ENCODE assay signal across 9 mouse cellular contexts in genomic region chr9:98409137-98409536, GRCm38 (mm10). TPM values are rescaled to one million over a fixed set of nuclear protein-coding genes. Genes with fewer than 3 reads are reported as not detected.
DNase-seq lines count a peak whose midpoint lies in the region; ATAC-seq and TF ChIP-seq lines count a peak whose summit lies in the region.
"Had no signal": no experiment of that assay in that cellular context is flagged by ENCODE, and none has a peak within 500 bp of the region (broad histone marks: within the 10 kb centered on the region; RNA-seq: fewer than 3 reads in every experiment).

No protein-coding gene starts in this region.

- DNase-seq in cerebellum, adult 11 months, result peak; percentile 16
- DNase-seq in adrenal gland, postnatal 25 days, result peak; percentile 77
- DNase-seq in embryonic facial prominence, embryonic 11.5 days (ENCODE audit: low spot score), result peak; percentile 78
- DNase-seq in hindbrain, postnatal 0 days (ENCODE audit: low spot score), result peak; percentile 74
- peak; percentile 77 to 85 for DNase-seq in left cerebral cortex, adult 18-20 months (ENCODE audit: low spot score in 2 of 2)
- DNase-seq in splenic B cell, adult 2 months (ENCODE audit: low read depth, low spot score), result peak; percentile 42

- no peak overlapping the region for H3K27ac ChIP-seq in embryonic facial prominence, embryonic 11.5 days (replicated peaks; ENCODE audit: low read depth, low read length)
- H3K27ac ChIP-seq in hindbrain, postnatal 0 days, result no peak overlapping the region
- H3K27ac ChIP-seq: lung, embryonic 15.5 days had no signal

- no peaks in the 10 kb centered on the region for H3K27me3 ChIP-seq in embryonic facial prominence, embryonic 11.5 days (ENCODE audit: control insufficient read depth, insufficient read depth, low read length)
- H3K27me3 ChIP-seq in hindbrain, postnatal 0 days (ENCODE audit: insufficient read depth, low read length), result no peaks in the 10 kb centered on the region
- H3K27me3 ChIP-seq in splenic B cell, adult 2 months (ENCODE audit: control insufficient read depth, insufficient read depth, low read length, poor library complexity, severe bottlenecking), result no peaks in the 10 kb centered on the region
- H3K27me3 ChIP-seq: lung, embryonic 15.5 days had no signal

- no peaks in the 10 kb centered on the region for H3K36me3 ChIP-seq in embryonic facial prominence, embryonic 11.5 days (replicated peaks; ENCODE audit: control insufficient read depth, insufficient read depth, low read depth, low read length)
- no peaks in the 10 kb centered on the region for H3K36me3 ChIP-seq in hindbrain, postnatal 0 days (ENCODE audit: insufficient read depth, low read length)
- no peaks in the 10 kb centered on the region; the same call in 1 of the 2 replicates for H3K36me3 ChIP-seq in splenic B cell, adult 2 months (ENCODE audit: control insufficient read depth, insufficient read depth, low read length, poor library complexity, severe bottlenecking)
- H3K36me3 ChIP-seq: lung, embryonic 15.5 days had no signal

- no peak overlapping the region for H3K4me2 ChIP-seq in embryonic facial prominence, embryonic 11.5 days (ENCODE audit: low read depth, low read length)
- H3K4me2 ChIP-seq in hindbrain, postnatal 0 days (ENCODE audit: low read depth, low read length), result no peak overlapping the region
- H3K4me2 ChIP-seq: lung, embryonic 15.5 days had no signal

- TF ChIP-seq CTCF in hindbrain, postnatal 0 days (IDR thresholded peaks at IDR 0.05; ENCODE audit: low read depth), result peak; percentile 92

- no peak overlapping the region for H3K9ac ChIP-seq in embryonic facial prominence, embryonic 11.5 days (replicated peaks; ENCODE audit: low read length)
- H3K9ac ChIP-seq in hindbrain, postnatal 0 days (replicated peaks; ENCODE audit: low read length), result no peak overlapping the region
- H3K9ac ChIP-seq: lung, embryonic 15.5 days had no signal

- WGBS in embryonic facial prominence, embryonic 11.5 days, result 22% methylated on average over 3 of the region's 3 CpGs
- 26% methylated on average over 3 of the region's 3 CpGs for WGBS in hindbrain, postnatal 0 days

- H3K4me3 ChIP-seq in embryonic facial prominence, embryonic 11.5 days (ENCODE audit: low read depth, low read length), result no peak overlapping the region
- no peak overlapping the region for H3K4me3 ChIP-seq in hindbrain, postnatal 0 days (ENCODE audit: low read length)
- H3K4me3 ChIP-seq: lung, embryonic 15.5 days had no signal

- H3K4me1 ChIP-seq in embryonic facial prominence, embryonic 11.5 days (ENCODE audit: control insufficient read depth, insufficient read depth, low read length), result no peaks in the 10 kb centered on the region
- H3K4me1 ChIP-seq in hindbrain, postnatal 0 days (ENCODE audit: insufficient read depth, low read length), result no peaks in the 10 kb centered on the region

- no peak for ATAC-seq in cerebellum, adult (ENCODE audit: insufficient number of reproducible peaks, low FRiP score, low TSS enrichment)
- no peak for ATAC-seq in embryonic facial prominence, embryonic 11.5 days (replicated peaks; ENCODE audit: insufficient number of reproducible peaks, low FRiP score, low TSS enrichment, low read depth)
- ATAC-seq in hindbrain, postnatal 0 days, result 0 out of 2 replicates have a peak, but pooled peaks have one; percentile 35
- ATAC-seq in megakaryocyte progenitor cell, adult 5-6 weeks (replicated peaks; ENCODE audit: poor library complexity), result peak; percentile 95

- H3K9me3 ChIP-seq in embryonic facial prominence, embryonic 11.5 days (replicated peaks; ENCODE audit: control insufficient read depth, low read length), result no peaks in the 10 kb centered on the region
- H3K9me3 ChIP-seq in hindbrain, postnatal 0 days (ENCODE audit: low read length), result no peaks in the 10 kb centered on the region
- H3K9me3 ChIP-seq: lung, embryonic 15.5 days had no signal

RNA-seq across cellular contexts. Expression of gene Rbp1, which starts 13.6 kb away (rescaled TPM):
- 2.5 and 5.2 TPM in 2 replicates for total RNA-seq in adrenal gland, postnatal 25 days (2021)
- 70.8 and 81.9 TPM in 2 replicates for polyA plus RNA-seq in embryonic facial prominence, embryonic 11.5 days (2014; fragmentation: Nextera tagmentation; extraction: Ambion mirVana)
- total RNA-seq in hindbrain, postnatal 0 days (2014; rRNA removed), result 6.2 and 12.0 TPM in 2 replicates
- polyA plus RNA-seq in hindbrain, postnatal 0 days (2015; fragmentation: Nextera tagmentation; extraction: Ambion mirVana), result 39.1 and 39.5 TPM in 2 replicates
- 1 to 10 TPM; 6.7 to 7.2 TPM for total RNA-seq in left cerebral cortex, adult 18-20 months (2021)
- 0.95 and 1.8 TPM in 2 replicates for total RNA-seq in megakaryocyte progenitor cell, adult 5-6 weeks (2015)
- 0.21 and 0.95 TPM in 2 replicates for total RNA-seq in megakaryocyte progenitor cell, adult 5-6 weeks (2017)

Comparison
In these comparisons a context has a peak if more than half of its experiments do, and no peak if none do; other contexts are left out.
1. DNase-seq: peak in every context shown above with its lines; median percentile 81 in left cerebral cortex, adult 18-20 months; 78 in embryonic facial prominence, embryonic 11.5 days; 77 in adrenal gland, postnatal 25 days; 74 in hindbrain, postnatal 0 days; 42 in splenic B cell, adult 2 months; 16 in cerebellum, adult 11 months.
2. ATAC-seq: peak in hindbrain, postnatal 0 days (single experiment) and megakaryocyte progenitor cell, adult 5-6 weeks (single experiment); none in cerebellum, adult (single experiment) and embryonic facial prominence, embryonic 11.5 days (single experiment).